8 mouse cellular contexts compared by ENCODE assay signal in genomic region chr4:137664980-137665675, GRCm38 (mm10). TPM values are rescaled to one million over a fixed set of nuclear protein-coding genes. Genes with fewer than 3 reads are reported as not detected.
DNase-seq lines count a peak whose midpoint lies in the region; ATAC-seq and TF ChIP-seq lines count a peak whose summit lies in the region.

No protein-coding gene starts in this region.

- peak overlapping the region; percentile 52 for H3K9ac ChIP-seq in kidney, embryonic 15.5 days
- H3K9ac ChIP-seq in forebrain, embryonic 11.5 days (ENCODE audit: low read length): peak overlapping the region; percentile 64
- peak overlapping the region; percentile 74 for H3K9ac ChIP-seq in limb, embryonic 13.5 days

- H3K27ac ChIP-seq in kidney, embryonic 15.5 days: no peak overlapping the region
- H3K27ac ChIP-seq in forebrain, embryonic 11.5 days (ENCODE audit: low read depth, low read length): no peak overlapping the region
- H3K27ac ChIP-seq in limb, embryonic 13.5 days: no peak overlapping the region
- H3K27ac ChIP-seq in small intestine, adult 2 months (ENCODE audit: insufficient read depth, low read depth, low read length): no peak overlapping the region

- ATAC-seq in kidney, embryonic 15.5 days (replicated peaks; ENCODE audit: low FRiP score): 0 out of 2 replicates have a peak, but pooled peaks have one; percentile 23
- 0 out of 2 replicates have a peak, but pooled peaks have one; percentile 10 for ATAC-seq in forebrain, embryonic 11.5 days (replicated peaks; ENCODE audit: low FRiP score)
- 0 out of 2 replicates have a peak, but pooled peaks have one; percentile 49 for ATAC-seq in limb, embryonic 13.5 days (ENCODE audit: low FRiP score, low read depth)

- TF ChIP-seq POLR2A in brain, embryonic 14.5 days (IDR thresholded peaks at IDR 0.05; ENCODE audit: borderline replicate concordance, extremely low read depth, insufficient read depth, insufficient read length, poor library complexity, severe bottlenecking): no peak
- no peak for TF ChIP-seq POLR2A in small intestine, adult 2 months (IDR thresholded peaks at IDR 0.05; ENCODE audit: low read depth, low read length)

- DNase-seq in kidney, adult 9 months: no peak
- peak; percentile 32 for DNase-seq in brain, embryonic 14.5 days (ENCODE audit: low read depth)
- no peak for DNase-seq in forebrain, embryonic 11.5 days (ENCODE audit: low spot score)
- no peak for DNase-seq in T-cell, adult 2 months (ENCODE audit: low spot score)
- no peak for DNase-seq in thymus, postnatal 0 days (ENCODE audit: low spot score)

- 16% methylated on average over 15 of the region's 15 CpGs for WGBS in kidney, embryonic 15.5 days
- WGBS in forebrain, embryonic 11.5 days: 14% methylated on average over 15 of the region's 15 CpGs
- 13% methylated on average over 15 of the region's 15 CpGs for WGBS in limb, embryonic 13.5 days
- WGBS in small intestine, adult 2 months: 14% methylated on average over 15 of the region's 15 CpGs

- H3K27me3 ChIP-seq in kidney, embryonic 15.5 days: peaks cover 43% of the 10 kb centered on the region
- peaks cover 7% of the 10 kb centered on the region; the same call in 1 of the 2 replicates for H3K27me3 ChIP-seq in forebrain, embryonic 11.5 days (ENCODE audit: control insufficient read depth, insufficient read depth, low read length)
- peaks cover 58% of the 10 kb centered on the region for H3K27me3 ChIP-seq in limb, embryonic 13.5 days
- peaks cover 24% of the 10 kb centered on the region for H3K27me3 ChIP-seq in small intestine, adult 2 months (ENCODE audit: control insufficient read depth, insufficient read depth, low read length)

- no peaks in the 10 kb centered on the region for H3K9me3 ChIP-seq in kidney, embryonic 15.5 days (replicated peaks)
- no peaks in the 10 kb centered on the region for H3K9me3 ChIP-seq in forebrain, embryonic 11.5 days (ENCODE audit: control insufficient read depth, low read length)
- no peaks in the 10 kb centered on the region for H3K9me3 ChIP-seq in limb, embryonic 13.5 days

- peaks cover 45% of the 10 kb centered on the region for H3K4me1 ChIP-seq in kidney, embryonic 15.5 days
- peaks cover 8% of the 10 kb centered on the region; the same call in 1 of the 2 replicates for H3K4me1 ChIP-seq in forebrain, embryonic 11.5 days (replicated peaks; ENCODE audit: control insufficient read depth, insufficient read depth, low read length)
- peaks cover 11% of the 10 kb centered on the region for H3K4me1 ChIP-seq in limb, embryonic 13.5 days
- 0 out of 2 replicates have a peak, but pooled peaks cover 4% of the 10 kb centered on the region for H3K4me1 ChIP-seq in small intestine, adult 2 months (ENCODE audit: control insufficient read depth, insufficient read depth, insufficient read length, low read length)

- H3K4me3 ChIP-seq in kidney, embryonic 15.5 days (replicated peaks): peak overlapping the region; percentile 55
- peak overlapping the region; percentile 52 for H3K4me3 ChIP-seq in forebrain, embryonic 11.5 days (ENCODE audit: low read depth, low read length)
- peak overlapping the region; percentile 58 for H3K4me3 ChIP-seq in limb, embryonic 13.5 days
- H3K4me3 ChIP-seq in small intestine, adult 2 months (ENCODE audit: low read depth, low read length): peak overlapping the region; percentile 46

- TF ChIP-seq CTCF in brain, embryonic 14.5 days (IDR thresholded peaks at IDR 0.05; ENCODE audit: borderline replicate concordance, extremely low read depth, insufficient read depth, insufficient read length): no peak
- no peak for TF ChIP-seq CTCF in small intestine, adult 2 months (IDR thresholded peaks at IDR 0.05; ENCODE audit: extremely low read depth, insufficient read length, insufficient replicate concordance, low read depth, low read length)

- H3K4me2 ChIP-seq in kidney, embryonic 15.5 days: peak overlapping the region; percentile 95
- peak overlapping the region; percentile 95 for H3K4me2 ChIP-seq in forebrain, embryonic 11.5 days (ENCODE audit: low read depth, low read length, severe bottlenecking)
- peak overlapping the region; percentile 95 for H3K4me2 ChIP-seq in limb, embryonic 13.5 days (replicated peaks)

- no peaks in the 10 kb centered on the region for H3K36me3 ChIP-seq in kidney, embryonic 15.5 days
- H3K36me3 ChIP-seq in forebrain, embryonic 11.5 days (ENCODE audit: control insufficient read depth, insufficient read depth, low read length): no peaks in the 10 kb centered on the region
- no peaks in the 10 kb centered on the region for H3K36me3 ChIP-seq in limb, embryonic 13.5 days
- no peaks in the 10 kb centered on the region for H3K36me3 ChIP-seq in small intestine, adult 2 months (ENCODE audit: control insufficient read depth, insufficient read depth, low read length)

RNA-seq across cellular contexts. Expression of gene Rap1gap, which starts 0.6 kb away (rescaled TPM):
- 12.5 and 14.4 TPM in 2 replicates for polyA plus RNA-seq in kidney, embryonic 15.5 days (2015; fragmentation: Nextera tagmentation; extraction: Ambion mirVana)
- polyA plus RNA-seq in brain, embryonic 14.5 days (2012; rRNA removed): 83.0 and 109 TPM in 2 replicates
- polyA plus RNA-seq in forebrain, embryonic 11.5 days (2014; fragmentation: Nextera tagmentation; extraction: Ambion mirVana): 4.4 and 7.7 TPM in 2 replicates
- polyA plus RNA-seq in limb, embryonic 13.5 days (2015; fragmentation: Nextera tagmentation; extraction: Ambion mirVana): 10.7 and 11.4 TPM in 2 replicates
- 48.4 and 141 TPM in 2 replicates for polyA plus RNA-seq in small intestine, adult 2 months (2012; rRNA removed)
- 5.5 TPM in 2 replicates for polyA plus RNA-seq in thymus, postnatal 0 days (2015; fragmentation: Nextera tagmentation; extraction: Ambion mirVana)
